Mouse (Mus musculus): ENCODE data around the gene Gja4.

Gene Gja4

DNA sequence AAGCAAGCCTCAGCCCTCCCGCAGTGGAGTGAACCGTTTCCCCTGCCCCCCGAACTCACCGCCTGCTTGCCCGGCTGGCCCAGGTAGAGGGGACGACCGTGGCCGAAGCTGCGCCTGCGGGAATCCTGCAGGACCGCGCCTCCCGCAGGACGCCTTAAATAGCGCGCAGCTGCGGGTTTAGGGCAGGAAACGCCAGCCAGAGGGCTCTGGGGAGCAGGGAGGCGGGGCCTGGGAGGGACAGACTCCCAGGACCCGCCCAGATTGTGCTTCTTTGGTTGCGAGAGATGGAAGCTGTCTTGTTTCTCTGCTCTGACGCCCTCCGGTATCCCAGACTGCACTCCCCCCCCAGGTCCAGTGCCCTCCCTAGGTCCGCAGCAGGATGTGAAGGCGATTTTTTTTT, at the start of gene Gja4:
Gja4 (minus strand) TSS at position 179 of the 400 bp plus-strand sequence.
- peak; percentile 83 to 86 for DNase-seq (ENCODE audit: low spot score in 2 of 2)

DNA sequence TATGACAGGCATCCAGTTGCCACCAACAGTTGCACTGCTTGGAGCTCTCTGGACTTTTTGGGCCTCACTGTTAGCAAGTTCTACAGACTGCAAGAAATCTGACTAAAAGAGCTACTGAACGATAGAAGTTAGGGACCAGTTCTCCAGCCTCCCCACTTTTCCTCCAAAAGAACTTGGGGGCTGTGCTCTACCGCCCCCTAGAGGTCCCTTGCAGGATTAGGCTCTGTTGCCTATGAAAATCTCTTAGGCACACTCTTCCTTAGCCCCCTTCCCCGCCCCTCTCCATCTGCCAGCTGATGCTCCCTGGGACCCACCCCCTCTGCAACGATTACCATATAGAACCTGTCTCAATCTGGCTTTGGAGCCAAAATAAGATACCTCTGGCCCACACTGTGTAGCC, 49.5 kb upstream of the Gja4 start:
- no peak for DNase-seq (ENCODE audit: low spot score in 2 of 2)

DNA sequence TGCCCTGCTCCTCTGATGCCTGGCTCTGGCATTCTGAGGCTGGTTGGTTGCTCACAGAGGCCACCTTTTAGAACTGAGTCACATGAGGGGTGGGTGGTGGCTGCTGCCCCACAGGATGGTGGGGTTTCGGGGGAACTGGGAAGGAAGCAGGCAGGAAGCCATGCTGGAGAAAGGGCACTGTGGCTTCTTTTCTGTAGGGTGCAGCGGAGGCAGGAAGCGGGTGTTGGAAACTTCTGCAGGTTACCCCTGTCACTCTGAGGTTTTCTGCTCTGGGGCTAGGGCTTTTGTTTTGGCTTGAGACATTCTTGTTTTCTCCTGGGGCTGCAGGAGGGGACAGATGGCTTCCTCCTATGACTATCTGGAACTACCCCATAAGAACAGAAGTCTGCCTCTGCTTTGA, 48.7 kb upstream of the Gja4 start:
- DNase-seq (ENCODE audit: low spot score in 2 of 2), result no peak

DNA sequence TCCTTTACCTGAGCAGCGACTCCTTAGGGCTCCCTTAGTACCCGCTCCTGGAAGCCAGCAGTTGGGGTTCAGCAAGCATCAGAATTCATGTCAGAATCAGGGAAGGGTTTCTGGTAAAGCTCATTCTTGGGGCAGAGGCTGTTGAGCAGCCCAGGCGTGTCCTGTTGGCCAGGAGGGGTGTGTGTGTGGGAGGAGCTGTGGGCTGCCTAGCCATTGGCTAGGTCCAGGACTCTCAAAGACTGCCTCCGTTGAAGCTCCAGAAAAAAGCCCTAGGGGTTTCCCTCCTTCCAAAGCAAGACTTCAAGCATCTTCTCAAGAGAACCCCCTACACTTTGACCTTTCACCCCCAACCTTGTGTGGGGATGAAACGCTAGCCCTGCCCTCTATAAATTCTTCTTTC, 44.2 kb upstream of the Gja4 start, which contains the start of gene Gjb5:
Gjb5 (minus strand) TSS at position 164 of the 400 bp plus-strand sequence.
- no peak for DNase-seq (ENCODE audit: low spot score in 2 of 2)

DNA sequence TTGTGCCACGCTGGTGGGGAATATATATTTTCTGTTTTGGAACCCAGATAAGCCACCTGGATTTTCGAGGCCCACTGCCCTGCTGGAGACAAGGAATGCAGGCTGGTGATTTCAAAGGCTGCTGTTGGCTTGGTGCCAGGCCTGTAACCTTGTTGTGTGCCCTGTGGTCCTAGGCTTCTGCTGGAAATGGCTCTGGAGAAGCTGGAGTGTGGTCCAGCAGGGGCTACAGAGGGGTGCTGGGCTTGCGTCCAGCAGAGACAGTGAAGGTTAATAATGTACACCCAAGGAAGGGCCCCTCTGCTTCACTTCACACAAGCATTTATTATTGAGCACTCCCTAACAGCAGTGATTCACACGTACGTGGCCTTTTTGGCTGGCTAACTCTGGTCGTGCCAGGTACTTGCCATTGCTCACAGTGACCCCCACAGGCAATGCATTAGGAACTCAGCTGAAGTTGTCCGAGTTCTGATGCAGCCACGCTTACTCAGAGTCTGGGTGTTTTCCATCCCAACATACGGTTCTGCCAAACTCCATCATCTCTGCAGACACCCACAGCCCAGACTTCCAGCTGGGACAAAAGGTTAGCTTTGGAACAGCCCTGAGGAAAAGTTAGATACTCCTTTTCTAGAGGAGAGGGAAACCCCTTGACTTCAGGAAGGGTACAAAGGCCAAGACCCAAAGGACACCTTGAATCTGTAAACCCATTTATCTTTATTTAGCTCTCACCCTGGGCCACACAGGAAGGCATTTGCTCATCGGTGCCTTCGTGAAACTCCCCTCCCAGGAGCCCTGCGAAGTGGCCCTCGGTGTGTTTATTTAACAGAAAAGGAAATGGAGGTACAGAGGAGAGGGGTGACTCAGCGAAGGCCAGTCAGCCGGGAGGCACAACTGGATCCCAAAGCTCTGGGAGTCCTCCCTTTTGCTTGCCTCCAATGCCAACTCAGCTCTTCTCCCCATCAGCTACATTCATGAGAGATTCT, 41.0 kb upstream of the Gja4 start:
- DNase-seq (ENCODE audit: low spot score in 2 of 2), result peak in 1 of 2 experiments; percentile 19

DNA sequence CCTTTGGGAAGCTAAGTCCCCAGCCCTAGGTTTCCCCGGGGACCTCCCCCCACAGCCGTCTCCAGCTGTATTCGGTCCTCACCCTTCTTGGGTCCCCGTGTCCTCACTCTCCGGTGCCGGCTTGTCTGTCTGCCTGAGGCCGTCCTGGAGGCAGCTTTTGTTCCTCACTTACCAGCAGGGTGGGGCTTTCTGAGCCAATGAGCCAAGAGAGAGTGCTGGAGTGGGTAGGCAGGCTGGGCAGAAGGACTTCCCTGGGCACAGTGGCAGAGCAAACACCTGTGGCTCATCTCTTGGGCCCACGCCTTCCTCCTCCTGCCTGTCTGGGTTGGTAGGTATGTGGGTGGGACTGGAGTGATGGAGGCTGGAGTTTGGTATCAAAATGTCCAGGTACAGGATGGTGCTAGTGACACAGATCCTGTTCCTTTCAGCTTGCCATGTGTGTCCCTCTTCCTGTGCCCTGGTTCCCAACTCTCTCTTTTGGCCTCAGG, 40.2 kb upstream of the Gja4 start, which contains the start of gene Gjb4:
Gjb4 (minus strand) TSS at position 131 of the 488 bp plus-strand sequence.
- DNase-seq (ENCODE audit: low spot score in 2 of 2), result no peak

DNA sequence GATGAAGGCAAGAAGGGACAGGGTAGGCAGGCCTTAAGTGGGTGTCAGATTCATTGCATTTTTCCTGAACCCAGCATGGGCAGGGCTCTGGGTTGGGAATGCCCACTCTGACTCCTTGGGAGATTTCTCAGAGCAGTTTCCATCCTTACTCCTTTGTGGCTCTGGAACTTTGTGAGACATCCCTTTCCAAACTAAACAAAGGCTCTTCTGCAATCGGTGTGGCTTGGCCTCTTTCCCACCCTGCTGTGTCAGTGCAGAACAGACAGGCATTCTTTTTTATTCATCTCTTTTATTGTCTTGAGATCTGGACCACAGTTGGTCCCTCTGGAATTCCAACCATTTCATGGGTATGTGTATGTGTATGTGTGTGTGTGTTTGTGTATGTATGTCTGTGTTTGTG, 38.8 kb upstream of the Gja4 start:
- no peak for DNase-seq (ENCODE audit: low spot score in 2 of 2)

DNA sequence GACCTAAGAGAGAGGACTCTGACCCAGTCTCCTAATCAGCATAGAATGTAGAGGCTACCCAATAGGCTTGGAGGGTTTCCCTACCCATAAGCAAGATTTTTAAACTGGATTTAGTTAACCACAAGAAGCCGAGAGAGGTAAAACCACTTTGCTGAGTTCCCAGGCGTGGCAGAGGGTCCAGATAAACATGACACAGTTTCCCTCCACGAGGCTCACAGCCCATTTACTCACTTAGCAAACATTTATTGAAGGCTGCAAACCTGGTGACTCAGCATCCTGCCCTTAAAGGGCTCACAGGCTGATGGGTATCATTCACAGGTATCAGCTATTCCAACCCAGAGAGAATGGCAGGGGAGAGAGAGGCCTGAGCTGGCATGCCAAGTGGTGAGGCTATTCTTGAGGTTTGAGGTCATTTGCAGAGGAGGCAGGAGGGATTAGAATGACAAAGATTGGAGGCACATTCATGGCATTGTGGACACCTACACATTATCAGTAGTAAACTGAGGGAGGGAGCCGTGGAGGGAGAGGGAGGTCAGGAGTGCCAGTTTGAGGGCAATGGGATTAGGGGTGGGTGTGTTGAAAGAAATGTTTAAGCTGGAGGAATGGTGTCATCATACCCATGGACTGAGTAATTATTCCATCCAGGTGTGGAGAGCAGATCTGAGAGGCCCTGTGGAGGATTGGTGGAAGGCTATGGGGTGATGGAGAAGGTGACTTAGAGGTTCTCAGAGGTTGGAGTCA, 35.9 kb upstream of the Gja4 start:
- no peak for DNase-seq (ENCODE audit: low spot score in 2 of 2)

DNA sequence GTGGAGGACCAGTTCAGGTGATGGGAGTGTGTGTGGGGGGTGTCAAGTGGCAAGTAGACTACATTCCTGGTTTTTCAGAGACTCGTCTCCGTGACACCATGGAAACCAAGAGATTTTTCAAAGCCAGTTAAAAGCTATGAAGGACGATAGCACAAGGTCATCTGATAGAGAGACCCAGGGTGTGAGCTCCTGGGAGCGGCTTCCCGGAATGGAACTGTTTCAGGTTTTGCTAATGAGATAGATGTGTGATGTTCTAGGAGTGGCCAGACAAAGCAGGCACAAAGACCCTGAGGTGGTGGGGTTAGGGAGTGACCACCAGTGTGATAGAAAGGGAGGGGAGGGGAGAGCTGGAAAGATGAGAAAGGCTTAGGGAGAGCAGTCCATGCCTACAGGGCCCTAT, 31.2 kb upstream of the Gja4 start:
- DNase-seq (ENCODE audit: low spot score in 2 of 2), result no peak

DNA sequence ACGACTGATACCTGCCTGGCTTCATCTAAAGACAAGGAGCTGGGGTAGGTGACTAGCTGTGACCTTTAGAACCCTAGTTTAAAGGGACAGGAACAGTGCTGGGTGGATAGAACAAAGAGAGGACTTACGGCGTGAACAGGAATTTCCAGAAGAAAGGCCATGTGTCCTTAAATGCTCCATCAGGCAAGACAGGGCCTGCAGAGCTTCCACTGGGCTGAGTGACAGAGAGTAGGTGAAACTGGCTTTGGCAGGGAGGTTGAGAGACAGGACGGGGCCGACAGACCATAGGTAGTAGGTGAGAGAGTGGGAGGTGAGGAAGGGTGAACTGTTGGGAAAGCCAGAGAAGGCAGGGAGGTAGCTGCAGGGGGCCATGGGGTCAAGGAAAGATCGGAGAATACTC, 27.5 kb upstream of the Gja4 start:
- no peak for DNase-seq (ENCODE audit: low spot score in 2 of 2)

DNA sequence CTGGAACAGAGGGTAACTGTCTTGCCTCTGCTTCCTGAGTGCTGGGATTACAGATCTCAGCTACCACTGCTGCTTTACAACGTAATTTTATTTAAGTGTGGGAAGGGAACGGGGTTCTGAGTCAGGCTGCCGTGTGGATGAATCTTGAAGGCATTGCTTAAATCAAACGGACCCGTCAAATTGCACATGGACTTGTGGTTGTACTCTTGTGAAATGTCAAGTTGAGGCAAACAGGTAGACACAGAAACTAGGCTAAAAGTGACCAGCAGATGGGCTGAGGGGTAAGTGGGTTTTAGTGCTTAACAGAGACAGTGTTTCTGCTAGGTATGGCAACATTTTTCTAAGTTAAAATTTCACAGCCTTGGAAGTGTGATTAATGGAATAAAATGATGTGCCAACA, 23.8 kb upstream of the Gja4 start:
- no peak for DNase-seq (ENCODE audit: low spot score in 2 of 2)

DNA sequence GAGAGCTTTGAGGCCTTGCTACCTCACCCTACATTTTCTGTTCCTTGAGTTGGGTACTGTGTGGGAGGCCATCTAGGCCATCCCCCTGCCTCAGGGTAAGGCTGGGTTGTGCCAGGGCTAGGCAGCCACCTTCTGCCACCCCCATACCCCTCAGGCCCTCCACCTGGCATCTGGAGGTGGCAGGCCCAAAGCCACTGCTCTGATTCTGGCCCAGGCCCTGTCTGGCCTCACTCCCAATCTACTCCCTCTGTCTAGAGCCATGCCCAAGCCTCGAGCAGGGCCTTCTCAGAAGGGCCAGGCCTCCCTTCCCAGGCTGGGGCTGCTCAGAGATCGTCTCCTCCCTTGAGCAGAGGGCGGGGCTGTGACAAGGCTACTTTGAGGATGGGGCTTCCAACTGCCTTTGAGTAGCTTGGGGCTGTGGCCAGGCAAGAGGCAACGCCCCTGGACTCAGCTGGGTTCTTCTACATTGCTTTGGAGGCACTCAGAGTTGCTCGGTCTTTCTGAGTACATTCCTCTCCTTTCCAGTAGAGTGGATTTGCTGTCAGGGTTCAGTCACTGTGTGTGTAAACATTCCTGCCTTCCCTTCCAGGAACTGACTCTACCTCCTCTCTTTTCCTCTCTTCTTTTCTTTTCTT, 21.1 kb upstream of the Gja4 start:
- DNase-seq (ENCODE audit: low spot score in 2 of 2), result no peak

DNA sequence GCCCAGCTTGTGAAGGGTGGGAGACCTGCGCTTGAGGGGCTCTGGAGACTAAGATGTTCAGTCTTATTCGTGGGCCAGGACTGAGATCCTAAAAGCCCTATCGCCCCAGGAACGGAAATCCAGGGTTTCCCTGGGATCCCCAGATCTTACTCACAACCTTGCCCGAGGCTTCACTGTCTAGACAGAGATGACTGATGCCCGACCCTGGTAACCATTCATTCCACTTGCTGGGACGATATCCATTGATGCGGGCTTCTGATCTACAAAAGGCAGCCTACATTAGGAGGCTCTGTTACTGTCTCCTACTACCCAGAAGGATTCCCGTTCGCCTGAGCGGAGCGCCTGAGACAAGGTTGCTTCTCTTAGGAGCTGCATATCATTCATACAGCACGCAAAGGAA, 17.3 kb upstream of the Gja4 start:
- no peak for DNase-seq (ENCODE audit: low spot score in 2 of 2)

DNA sequence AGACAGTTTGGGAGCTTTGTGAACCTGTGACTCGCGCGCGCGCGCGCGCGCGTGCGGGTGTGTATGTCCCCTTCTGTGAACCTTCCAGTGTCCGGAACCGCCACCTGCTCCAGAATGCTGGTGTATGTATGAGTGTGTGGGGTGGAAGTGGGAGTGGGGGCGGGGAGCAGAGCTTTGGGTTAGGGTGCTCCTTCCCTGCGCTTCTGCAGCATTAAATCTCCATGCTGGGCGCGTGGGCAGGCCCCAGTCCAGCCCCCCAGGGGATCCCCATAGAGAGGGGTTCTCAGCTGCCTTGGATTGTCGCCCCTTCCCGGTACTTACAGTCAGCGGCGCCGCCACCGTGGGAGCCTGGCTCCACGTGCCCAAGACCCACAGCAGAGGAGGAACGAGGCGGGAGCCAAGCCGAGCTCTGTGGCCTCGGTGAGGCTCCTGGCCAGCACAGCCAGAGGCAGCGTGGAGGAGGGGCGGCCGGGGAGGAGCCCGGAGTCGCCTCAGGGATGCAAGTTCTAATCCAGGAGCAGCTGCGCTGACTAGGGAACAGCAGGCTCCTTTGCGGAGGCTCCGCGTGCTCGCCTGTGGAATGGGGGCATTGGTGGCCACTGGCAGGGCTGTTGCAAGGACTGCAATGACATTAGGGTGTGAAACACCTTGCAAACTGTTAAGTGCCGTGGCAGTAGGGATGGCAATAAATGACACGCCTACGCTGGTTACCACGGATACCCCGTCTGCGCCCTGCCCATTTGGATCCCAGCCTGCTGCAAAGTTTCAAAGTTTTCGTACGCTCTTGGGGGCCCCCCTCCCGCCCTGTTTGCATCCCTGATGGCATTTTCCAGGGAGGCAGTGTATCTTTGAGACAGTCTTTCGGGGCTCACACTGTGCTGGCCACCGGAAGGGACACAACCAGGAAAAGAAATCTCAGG, 16.6 kb upstream of the Gja4 start, which contains the start of gene Gjb3:
Gjb3 (minus strand) TSS at position 664 of the 920 bp plus-strand sequence.
- no peak for DNase-seq (ENCODE audit: low spot score in 2 of 2)

DNA sequence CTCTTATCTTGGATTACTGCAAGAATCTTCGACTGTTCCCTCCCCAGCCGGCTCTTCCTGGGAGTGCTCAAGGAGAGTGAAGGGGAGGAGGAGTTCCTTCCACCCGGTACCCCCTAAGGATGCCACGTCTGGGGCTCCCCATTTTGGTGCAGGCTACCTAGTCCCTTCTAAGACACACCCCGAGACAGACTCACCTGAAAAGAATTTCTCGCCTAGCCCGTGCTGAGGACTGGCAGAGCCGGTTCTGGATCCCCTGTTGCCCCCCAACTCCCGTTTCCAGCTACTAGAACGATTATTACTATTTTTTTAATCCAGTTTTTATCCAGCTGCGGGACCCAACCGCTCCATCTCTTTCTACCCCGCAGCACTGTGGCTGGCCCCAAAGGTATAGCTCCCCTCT, 15.9 kb upstream of the Gja4 start:
- DNase-seq (ENCODE audit: low spot score in 2 of 2), result no peak

DNA sequence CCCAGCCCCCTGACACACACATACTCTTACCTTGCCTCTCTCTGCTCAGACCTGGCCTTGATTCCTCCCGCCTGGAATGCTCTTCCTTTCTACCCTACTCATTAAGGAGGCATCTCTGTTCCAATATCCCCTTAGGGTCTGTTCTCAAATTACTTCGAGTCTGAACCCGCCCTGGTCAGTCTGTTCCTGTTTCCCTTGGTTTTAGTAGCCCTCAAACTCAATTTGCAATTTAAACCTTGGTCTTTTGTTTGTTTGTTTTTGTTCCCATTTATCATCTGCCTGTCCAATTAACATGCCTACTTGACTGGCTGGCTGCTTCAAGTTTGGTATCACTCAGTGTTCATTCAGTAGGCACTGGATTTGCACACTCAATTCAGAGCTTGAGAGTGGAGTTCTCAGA, 15.2 kb upstream of the Gja4 start:
- DNase-seq (ENCODE audit: low spot score in 2 of 2), result no peak

DNA sequence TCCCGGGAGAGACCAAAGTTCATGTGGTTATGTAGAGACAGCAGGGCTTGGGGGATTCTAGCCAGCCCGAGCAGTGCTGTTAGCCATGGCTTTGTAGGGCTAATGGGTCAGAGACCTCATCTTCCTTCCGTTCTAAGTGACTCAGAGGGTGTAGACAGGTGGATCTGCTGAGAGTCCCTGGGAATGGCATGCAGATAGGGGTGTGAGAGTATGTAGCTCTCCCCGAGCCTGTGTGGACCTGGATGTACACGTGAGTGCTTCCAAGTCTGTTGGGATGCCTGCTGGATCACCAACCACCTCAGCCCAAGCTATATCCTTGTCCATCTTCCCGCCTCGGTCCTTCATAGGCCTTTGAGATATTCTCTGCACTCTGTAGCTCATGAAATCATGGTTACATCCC, 14.5 kb upstream of the Gja4 start:
- no peak for DNase-seq (ENCODE audit: low spot score in 2 of 2)

DNA sequence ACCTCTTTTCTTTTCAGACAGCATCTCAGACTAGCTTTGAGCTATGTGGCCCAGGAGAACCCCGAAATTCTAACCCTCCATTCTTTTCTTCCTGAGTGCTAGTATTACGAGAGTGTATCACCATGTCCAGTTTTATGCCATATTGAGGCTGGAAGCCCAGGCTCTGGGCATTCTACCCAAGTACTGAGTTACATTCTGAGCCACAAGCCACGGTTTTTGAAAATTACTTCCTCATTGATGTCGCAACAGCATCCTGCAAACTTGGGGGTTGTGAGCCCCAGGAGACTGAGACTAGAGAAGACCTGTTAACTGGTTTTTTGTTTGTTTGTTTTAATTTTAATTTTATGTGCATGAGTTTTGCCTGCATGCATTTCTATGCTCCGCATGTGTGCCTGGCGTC, 13.9 kb upstream of the Gja4 start:
- DNase-seq (ENCODE audit: low spot score in 2 of 2), result no peak

DNA sequence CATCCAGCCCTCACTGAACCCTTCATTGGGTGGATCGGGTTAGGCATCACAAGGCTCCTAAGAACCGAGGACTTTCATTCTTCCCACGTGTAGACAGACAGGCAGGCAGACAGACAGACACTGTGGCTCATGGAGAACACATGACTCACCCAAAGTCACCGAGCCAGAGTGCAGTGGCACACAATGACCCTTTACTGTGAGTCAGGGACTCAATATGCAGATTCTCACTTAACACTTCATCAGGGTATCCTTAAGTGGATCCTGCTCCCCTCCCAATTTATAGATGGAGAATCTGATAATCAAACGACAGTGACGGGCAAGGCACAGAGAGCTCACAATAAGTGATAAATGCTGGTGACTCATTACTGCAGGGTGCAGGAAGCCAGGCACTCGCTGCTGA, 13.4 kb upstream of the Gja4 start:
- no peak for DNase-seq (ENCODE audit: low spot score in 2 of 2)

DNA sequence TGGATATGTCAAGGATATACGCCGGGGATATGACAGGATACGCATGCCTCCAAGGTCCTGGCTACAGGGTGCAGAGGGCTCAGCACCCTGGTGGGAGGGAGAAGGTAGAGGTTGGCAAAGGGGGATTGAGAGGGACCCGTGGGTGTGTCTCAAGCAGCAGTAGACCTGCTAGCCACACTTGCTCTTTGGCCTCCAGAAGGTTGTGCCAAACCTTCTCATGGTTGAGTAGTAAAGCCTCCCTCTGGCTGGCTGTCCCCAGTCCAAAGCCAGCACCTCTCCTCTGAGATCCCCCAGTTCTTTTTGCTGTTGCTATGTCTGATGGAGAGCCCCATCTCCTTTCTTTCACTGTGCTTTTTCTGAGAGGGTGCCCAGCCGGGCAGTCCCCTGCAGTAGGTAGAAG, 11.4 kb upstream of the Gja4 start:
- DNase-seq (ENCODE audit: low spot score in 2 of 2), result no peak

DNA sequence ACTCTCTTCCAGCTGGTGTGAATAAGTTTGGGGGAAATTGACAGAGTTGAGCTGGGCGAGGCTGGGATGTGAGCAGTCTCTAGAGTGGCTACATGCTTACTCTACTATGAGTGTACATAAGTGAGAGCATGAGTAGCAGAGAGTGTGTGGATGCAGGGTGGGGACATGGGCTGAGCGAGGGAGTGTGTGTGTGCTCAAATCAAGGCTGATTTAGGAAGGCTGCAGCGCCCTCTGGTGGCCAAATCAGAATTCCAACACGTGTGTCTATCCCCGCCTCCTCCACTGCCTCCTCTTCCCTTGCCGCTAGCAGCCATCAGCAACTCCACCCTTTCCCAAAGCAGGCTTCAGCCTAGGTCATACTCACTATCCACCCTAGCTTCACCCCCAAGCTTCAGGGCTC, 10.9 kb upstream of the Gja4 start:
- DNase-seq (ENCODE audit: low spot score in 2 of 2), result peak in 1 of 2 experiments; percentile 55

All from heart, adult 9 months (tissue).